Mouse (Mus musculus) heart, adult 2 months (tissue): Measurements from ENCODE around the gene Dnah8.

Experiments used
- CTCF ChIP-seq: fragments of 200-600 bp; IDR thresholded peaks from 2 replicates; pipeline ENCODE4 v1.8.1; 2022; ENCODE audit warnings: antibody characterized with exemption, mild to moderate bottlenecking, moderate library complexity
- EP300 ChIP-seq: fragments of 200-500 bp; IDR thresholded peaks from 2 replicates; pipeline ENCODE4 v1.6.1; 2011; ENCODE audit warnings: low read depth, low read length, control low read depth; ENCODE audit not compliant: insufficient read depth
- POLR2A ChIP-seq: fragments of 200-500 bp; IDR thresholded peaks from 2 replicates; pipeline ENCODE4 v1.6.1; 2011; ENCODE audit warnings: mild to moderate bottlenecking, low read depth, low read length, control low read depth; ENCODE audit not compliant: insufficient read depth

DNA sequence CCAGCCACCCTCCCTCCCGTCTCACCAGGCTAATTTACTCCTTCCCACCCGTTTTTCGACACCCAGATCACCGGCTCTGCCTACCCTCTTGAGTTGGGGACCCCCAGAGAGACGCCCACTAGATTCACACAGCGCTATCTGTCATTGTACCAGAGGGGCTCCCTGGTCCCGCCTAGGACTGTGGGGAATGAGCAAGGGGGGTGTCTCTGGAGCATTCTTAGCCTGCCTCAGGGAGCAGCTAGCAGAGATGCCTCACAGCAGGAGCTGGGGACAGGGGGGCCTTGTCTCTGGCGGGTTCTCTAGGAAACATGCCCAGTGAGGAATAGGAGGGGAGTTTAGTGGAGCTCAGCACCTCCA is 287.6 kb downstream of the Dnah8 start:
- TF ChIP-seq CTCF = no peak
- TF ChIP-seq POLR2A = no peak
- TF ChIP-seq EP300 = no peak
